Mouse (Mus musculus): Measurements from ENCODE around the gene Rap1b. TPM values are rescaled to one million over a fixed set of nuclear protein-coding genes. Genes with fewer than 3 reads are reported as not detected.

Gene Rap1b
- total RNA-seq, 1 experiment = 49.6 TPM

DNA sequence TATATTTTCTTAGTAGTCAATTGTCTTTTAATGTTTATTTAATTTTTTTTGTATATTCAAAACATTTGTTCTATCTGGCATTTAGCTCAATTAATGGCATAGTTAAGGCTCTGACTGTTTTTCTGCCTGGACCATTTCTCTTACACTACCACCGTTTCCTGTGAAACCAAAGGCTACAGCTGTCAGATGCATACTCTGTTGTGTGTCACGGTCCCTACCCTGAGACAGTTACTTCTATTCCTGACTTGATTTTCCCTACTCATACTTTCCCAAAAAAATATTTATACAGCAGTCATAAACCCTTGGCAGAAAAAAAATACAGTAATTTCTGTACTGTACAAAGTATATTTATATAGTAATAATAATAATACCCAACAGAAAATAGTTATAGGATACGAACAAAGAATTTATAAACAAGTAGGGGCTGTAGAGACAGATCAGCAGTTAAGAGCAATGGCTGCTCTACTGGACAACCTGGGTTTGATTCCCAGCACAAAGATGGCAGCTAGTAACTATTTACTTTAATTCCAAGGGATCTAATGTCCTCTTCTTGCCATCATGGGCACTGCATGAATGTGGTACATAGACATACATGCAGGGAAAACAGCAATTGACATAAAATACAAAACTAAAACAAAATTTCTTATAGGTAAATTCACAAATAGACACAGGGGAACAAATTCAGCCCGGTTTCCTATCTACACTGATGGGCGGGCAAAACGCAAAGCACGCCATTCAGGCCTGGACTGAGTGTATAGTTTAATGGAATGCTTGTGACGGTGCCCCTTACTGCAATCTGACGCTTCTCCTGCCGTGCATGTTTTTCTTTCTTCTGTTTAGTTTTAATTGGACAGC is 78.3 kb downstream of the Rap1b start:
- TF ChIP-seq MAFK (IDR thresholded peaks at IDR 0.05; ENCODE audit: insufficient read depth, low read depth, low read length) (no peak), CHD2 (IDR thresholded peaks at IDR 0.05; ENCODE audit: low read depth, low read length) (no peak), HCFC1 (IDR thresholded peaks at IDR 0.05; ENCODE audit: borderline replicate concordance, insufficient read depth, low read length) (no peak), ZNF384 (IDR thresholded peaks at IDR 0.05; ENCODE audit: low read depth, low read length) (no peak), ZC3H11A (IDR thresholded peaks at IDR 0.05; ENCODE audit: borderline replicate concordance, low read depth, low read length) (no peak)
- Histone ChIP-seq H3K4me1 (ENCODE audit: control insufficient read depth in 2 of 2, insufficient read depth in 2 of 2, low read length in 2 of 2, poor library complexity in 1 of 2) (no peaks in the 10 kb centered on the region), H3K27ac (ENCODE audit: insufficient read depth, low read depth, low read length, poor library complexity, severe bottlenecking) (no peak overlapping the region), H3K9me3 (ENCODE audit: control insufficient read depth, insufficient read depth, low read depth, low read length) (no peaks in the 10 kb centered on the region), H3K36me3 (ENCODE audit: control insufficient read depth, insufficient read depth, low read length, poor library complexity, severe bottlenecking) (peaks cover 57% of the 10 kb centered on the region), H3K9ac (ENCODE audit: insufficient read depth, low read depth, low read length, poor library complexity, severe bottlenecking) (no peak overlapping the region), H3K4me3 (ENCODE audit: insufficient read depth in 1 of 2, low read depth in 1 of 2, low read length in 2 of 2, poor library complexity in 1 of 2, severe bottlenecking in 1 of 2) (no peak overlapping the region)
- in situ Hi-C loops (cut with MboI; ENCODE audit: low sequenced_read_pairs in 2 of 2, unreplicated experiment in 2 of 2) = no loop called here
- no peak for DNase-seq (ENCODE audit: low read depth, low spot score)

- no peak overlapping the region for H3K4me3 ChIP-seq (ENCODE audit: insufficient read depth in 1 of 2, low read depth in 1 of 2, low read length in 2 of 2, poor library complexity in 1 of 2, severe bottlenecking in 1 of 2)
- no peaks in the 10 kb centered on the region for H3K9me3 ChIP-seq (ENCODE audit: control insufficient read depth, insufficient read depth, low read depth, low read length)
- no peak for DNase-seq (ENCODE audit: low read depth, low spot score)
- peaks cover 56% of the 10 kb centered on the region for H3K36me3 ChIP-seq (ENCODE audit: control insufficient read depth, insufficient read depth, low read length, poor library complexity, severe bottlenecking)
- H3K27ac ChIP-seq (ENCODE audit: insufficient read depth, low read depth, low read length, poor library complexity, severe bottlenecking) = no peak overlapping the region
- TF ChIP-seq CHD2 (IDR thresholded peaks at IDR 0.05; ENCODE audit: low read depth, low read length) (no peak), ZNF384 (IDR thresholded peaks at IDR 0.05; ENCODE audit: low read depth, low read length) (no peak), ZC3H11A (IDR thresholded peaks at IDR 0.05; ENCODE audit: borderline replicate concordance, low read depth, low read length) (no peak), HCFC1 (IDR thresholded peaks at IDR 0.05; ENCODE audit: borderline replicate concordance, insufficient read depth, low read length) (no peak), MAFK (IDR thresholded peaks at IDR 0.05; ENCODE audit: insufficient read depth, low read depth, low read length) (no peak)
- in situ Hi-C loops (cut with MboI; ENCODE audit: low sequenced_read_pairs in 2 of 2, unreplicated experiment in 2 of 2) = no loop called here
- H3K9ac ChIP-seq (ENCODE audit: insufficient read depth, low read depth, low read length, poor library complexity, severe bottlenecking) = no peak overlapping the region
- H3K4me1 ChIP-seq (ENCODE audit: control insufficient read depth in 2 of 2, insufficient read depth in 2 of 2, low read length in 2 of 2, poor library complexity in 1 of 2) = no peaks in the 10 kb centered on the region
These were observed 79.0 kb downstream of the Rap1b start for GRCm38 (mm10) chr10:117766896-117767160.

- Histone ChIP-seq H3K4me1 (ENCODE audit: control insufficient read depth in 2 of 2, insufficient read depth in 2 of 2, low read length in 2 of 2, poor library complexity in 1 of 2) (no peaks in the 10 kb centered on the region), H3K9ac (ENCODE audit: insufficient read depth, low read depth, low read length, poor library complexity, severe bottlenecking) (no peak overlapping the region), H3K36me3 (ENCODE audit: control insufficient read depth, insufficient read depth, low read length, poor library complexity, severe bottlenecking) (peaks cover 56% of the 10 kb centered on the region), H3K4me3 (ENCODE audit: insufficient read depth in 1 of 2, low read depth in 1 of 2, low read length in 2 of 2, poor library complexity in 1 of 2, severe bottlenecking in 1 of 2) (no peak overlapping the region), H3K9me3 (ENCODE audit: control insufficient read depth, insufficient read depth, low read depth, low read length) (no peaks in the 10 kb centered on the region), H3K27ac (ENCODE audit: insufficient read depth, low read depth, low read length, poor library complexity, severe bottlenecking) (no peak overlapping the region)
- no peak for DNase-seq (ENCODE audit: low read depth, low spot score)
- TF ChIP-seq ZC3H11A (IDR thresholded peaks at IDR 0.05; ENCODE audit: borderline replicate concordance, low read depth, low read length) (no peak), HCFC1 (IDR thresholded peaks at IDR 0.05; ENCODE audit: borderline replicate concordance, insufficient read depth, low read length) (no peak), ZNF384 (IDR thresholded peaks at IDR 0.05; ENCODE audit: low read depth, low read length) (no peak), CHD2 (IDR thresholded peaks at IDR 0.05; ENCODE audit: low read depth, low read length) (no peak), MAFK (IDR thresholded peaks at IDR 0.05; ENCODE audit: insufficient read depth, low read depth, low read length) (no peak)
- in situ Hi-C loops (cut with MboI; ENCODE audit: low sequenced_read_pairs in 2 of 2, unreplicated experiment in 2 of 2) = no loop called here
These were observed 79.5 kb downstream of the Rap1b start for GRCm38 (mm10) chr10:117766111-117766895.

GRCm38 (mm10) chr10:117765116-117765894 is 80.5 kb downstream of the Rap1b start:
- Histone ChIP-seq H3K4me3 (ENCODE audit: insufficient read depth in 1 of 2, low read depth in 1 of 2, low read length in 2 of 2, poor library complexity in 1 of 2, severe bottlenecking in 1 of 2) (no peak overlapping the region), H3K9ac (ENCODE audit: insufficient read depth, low read depth, low read length, poor library complexity, severe bottlenecking) (no peak overlapping the region), H3K4me1 (ENCODE audit: control insufficient read depth in 2 of 2, insufficient read depth in 2 of 2, low read length in 2 of 2, poor library complexity in 1 of 2) (no peaks in the 10 kb centered on the region), H3K27ac (ENCODE audit: insufficient read depth, low read depth, low read length, poor library complexity, severe bottlenecking) (no peak overlapping the region), H3K36me3 (ENCODE audit: control insufficient read depth, insufficient read depth, low read length, poor library complexity, severe bottlenecking) (peaks cover 60% of the 10 kb centered on the region), H3K9me3 (ENCODE audit: control insufficient read depth, insufficient read depth, low read depth, low read length) (no peaks in the 10 kb centered on the region)
- DNase-seq (ENCODE audit: low read depth, low spot score) = no peak
- TF ChIP-seq ZNF384 (IDR thresholded peaks at IDR 0.05; ENCODE audit: low read depth, low read length) (no peak), CHD2 (IDR thresholded peaks at IDR 0.05; ENCODE audit: low read depth, low read length) (no peak), MAFK (IDR thresholded peaks at IDR 0.05; ENCODE audit: insufficient read depth, low read depth, low read length) (no peak), HCFC1 (IDR thresholded peaks at IDR 0.05; ENCODE audit: borderline replicate concordance, insufficient read depth, low read length) (no peak), ZC3H11A (IDR thresholded peaks at IDR 0.05; ENCODE audit: borderline replicate concordance, low read depth, low read length) (no peak)
- in situ Hi-C loops (cut with MboI; ENCODE audit: low sequenced_read_pairs in 2 of 2, unreplicated experiment in 2 of 2) = no loop called here
